Mouse (Mus musculus) ovary, postnatal 36 days (tissue): ENCODE results near the gene Pcbd1.

ENCODE experiments used
- DNase-seq: peaks from one replicate; pipeline ENCODE4 v3.0.0; 2022; ENCODE audit warnings: low spot score, mixed read lengths

The Pcbd1 gene

GRCm38 (mm10) chr10:61089170-61090142 lies at the start of gene Pcbd1:
Gene Pcbd1 (plus strand): TSS chr10:61089331.
- peak; percentile 61 for DNase-seq

- DNase-seq, result no peak
Measured at GRCm38 (mm10) chr10:61039657-61040056, 49.5 kb upstream of the Pcbd1 start.

DNA sequence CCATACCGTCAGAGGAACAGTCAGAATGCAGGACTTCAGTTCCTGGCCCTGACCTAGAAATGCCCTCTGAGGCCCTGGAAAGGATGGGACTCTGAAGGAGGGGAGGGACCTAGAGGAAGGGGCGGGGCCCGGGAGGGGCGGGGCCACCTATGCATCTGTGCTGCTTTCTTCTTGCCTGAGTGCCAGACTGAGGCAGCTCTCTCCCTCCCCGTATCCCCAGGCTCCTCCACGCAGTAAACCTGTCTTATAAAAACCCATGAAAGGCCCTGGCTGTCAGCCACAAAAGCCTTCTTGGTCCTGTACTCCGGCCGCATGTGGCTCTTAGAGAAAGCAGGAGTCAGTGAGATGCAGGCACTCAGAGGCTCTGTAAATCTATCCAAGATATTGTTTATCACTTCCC lies 44.0 kb upstream of the Pcbd1 start:
- no peak for DNase-seq

- peak; percentile 45 for DNase-seq
Measured at GRCm38 (mm10) chr10:61051993-61052613, 37.0 kb upstream of the Pcbd1 start.

DNA sequence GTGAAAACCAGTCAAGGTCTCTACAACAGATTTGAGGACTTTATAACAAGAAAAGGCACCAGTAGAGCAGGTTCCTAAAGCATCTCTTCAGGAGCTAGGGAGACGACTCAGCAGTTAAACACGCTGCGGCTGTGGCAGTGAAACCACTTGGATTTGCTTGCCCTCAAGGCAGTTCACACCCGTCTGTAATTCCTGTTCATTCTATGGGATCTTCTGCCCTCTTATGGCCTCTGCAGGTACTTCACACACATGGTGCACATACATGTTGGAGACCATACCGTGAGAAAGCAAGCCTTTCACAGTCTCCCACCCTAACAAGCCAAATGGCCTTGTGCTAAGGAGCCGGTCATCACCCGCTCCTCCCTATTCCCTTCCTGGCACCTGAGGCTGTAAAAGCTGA lies 32.5 kb upstream of the Pcbd1 start:
- DNase-seq, result no peak

DNA sequence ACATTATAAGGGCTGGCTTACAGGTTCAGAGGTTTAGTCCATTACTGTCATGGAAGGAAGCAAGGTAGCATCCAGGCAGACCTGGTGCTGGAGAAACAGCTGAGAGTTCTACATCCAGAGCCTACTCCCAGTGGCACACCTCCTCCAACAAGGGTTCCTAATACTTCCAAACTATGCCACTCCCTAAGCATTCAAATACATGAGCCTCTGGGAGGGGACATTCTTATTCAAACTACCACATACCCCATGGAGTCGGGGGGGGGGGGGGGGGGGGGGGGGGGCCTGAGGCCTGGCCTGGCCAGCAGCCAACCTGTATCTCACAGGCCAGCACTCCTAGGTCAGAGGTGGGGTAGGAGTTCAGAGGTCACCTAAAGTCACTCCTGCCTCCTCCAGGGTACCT lies 30.0 kb upstream of the Pcbd1 start:
- DNase-seq, result no peak

DNA sequence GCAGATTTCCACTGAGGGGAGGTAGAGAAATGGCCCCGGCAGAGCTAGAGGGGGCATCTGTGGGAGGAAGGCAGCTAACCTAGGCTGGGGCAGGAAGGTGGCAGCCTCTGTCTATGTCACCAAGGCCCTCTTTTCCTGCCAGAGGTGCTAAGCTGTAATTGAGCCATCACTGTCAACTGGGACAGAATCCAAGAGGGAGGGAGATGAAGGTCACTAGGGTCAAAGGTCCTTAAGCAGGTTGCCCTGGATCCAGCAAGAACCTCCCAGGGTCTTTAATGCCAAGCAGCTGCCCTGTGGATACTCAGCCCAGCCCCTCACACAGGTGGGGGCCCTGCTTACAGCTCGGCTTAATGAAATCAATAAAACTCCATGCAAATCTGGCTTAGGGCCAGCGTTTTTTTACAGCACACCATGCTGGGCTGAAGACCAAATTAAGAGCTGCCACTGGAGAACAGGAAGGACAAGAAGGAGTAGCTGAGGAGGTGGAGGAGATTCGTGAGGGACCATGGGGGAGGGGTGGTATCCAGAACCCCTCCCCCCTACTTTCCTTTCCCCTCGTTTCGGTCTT lies 29.5 kb upstream of the Pcbd1 start:
- no peak for DNase-seq

GRCm38 (mm10) chr10:61063271-61063864 lies 25.8 kb upstream of the Pcbd1 start:
- no peak for DNase-seq

DNA sequence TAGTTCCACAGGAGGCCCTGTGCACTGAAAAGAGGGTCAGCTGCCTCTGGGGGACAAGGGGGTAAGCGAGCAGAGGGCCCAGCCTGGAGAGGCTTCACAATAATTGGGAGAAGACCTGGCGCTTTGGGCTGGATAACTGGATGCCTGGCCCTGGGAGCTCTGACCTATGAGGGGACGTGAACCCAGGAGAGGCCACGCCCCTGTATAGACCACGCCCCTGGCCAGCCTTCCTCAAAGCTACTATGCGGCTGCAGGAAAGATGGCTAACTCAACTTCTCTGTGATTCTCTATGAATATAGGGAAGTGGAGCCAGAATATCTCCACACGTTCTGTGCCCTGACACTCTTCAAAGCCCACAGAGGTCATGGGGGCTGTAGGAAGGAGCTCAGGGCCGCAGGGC lies 24.5 kb upstream of the Pcbd1 start:
- no peak for DNase-seq

- DNase-seq, result no peak
Measured at GRCm38 (mm10) chr10:61065287-61066005, 23.7 kb upstream of the Pcbd1 start.

- no peak for DNase-seq
Measured at GRCm38 (mm10) chr10:61068436-61069192, 20.5 kb upstream of the Pcbd1 start.

- DNase-seq, result no peak
Measured at GRCm38 (mm10) chr10:61069248-61069647, 19.9 kb upstream of the Pcbd1 start.

DNA sequence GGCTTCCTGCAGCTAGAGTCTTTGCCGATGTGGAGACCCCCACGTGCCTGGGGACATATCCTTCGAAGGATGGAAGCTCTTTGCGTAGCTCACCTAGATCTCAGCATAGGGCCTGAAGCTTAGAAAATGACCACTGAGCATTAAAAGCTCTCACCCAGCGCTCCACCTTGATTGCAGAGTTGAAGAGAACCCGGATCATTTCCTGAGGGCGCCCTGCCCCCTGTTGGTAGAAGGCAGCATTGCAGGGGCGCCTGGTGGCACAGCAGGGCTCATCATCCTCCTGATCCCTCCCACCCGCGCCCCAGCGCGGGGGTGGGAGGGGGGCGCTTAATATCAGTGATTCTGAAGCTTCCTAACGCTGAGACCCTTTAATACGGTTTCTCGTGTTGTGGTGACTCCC lies 16.8 kb upstream of the Pcbd1 start:
- DNase-seq, result peak; percentile 57

DNA sequence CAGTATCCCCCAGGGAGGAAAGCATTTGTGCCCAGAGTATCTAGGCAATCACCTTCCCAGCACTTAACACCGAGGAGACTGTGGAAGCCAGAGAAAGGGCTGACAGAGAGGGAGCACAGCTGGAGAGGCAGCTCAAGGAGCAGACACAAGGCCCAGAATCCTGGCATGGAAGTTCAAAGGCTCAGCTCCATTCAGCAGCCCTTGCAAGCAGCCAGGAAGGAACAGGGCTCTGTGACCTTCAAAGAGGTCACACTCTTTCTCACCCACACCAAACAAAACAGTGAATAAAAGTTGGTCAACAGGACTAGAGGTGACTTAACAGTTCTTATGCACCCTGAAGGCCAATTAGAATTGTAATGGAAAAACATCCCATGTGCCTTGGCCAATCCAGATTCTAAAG lies 14.5 kb upstream of the Pcbd1 start:
- no peak for DNase-seq

DNA sequence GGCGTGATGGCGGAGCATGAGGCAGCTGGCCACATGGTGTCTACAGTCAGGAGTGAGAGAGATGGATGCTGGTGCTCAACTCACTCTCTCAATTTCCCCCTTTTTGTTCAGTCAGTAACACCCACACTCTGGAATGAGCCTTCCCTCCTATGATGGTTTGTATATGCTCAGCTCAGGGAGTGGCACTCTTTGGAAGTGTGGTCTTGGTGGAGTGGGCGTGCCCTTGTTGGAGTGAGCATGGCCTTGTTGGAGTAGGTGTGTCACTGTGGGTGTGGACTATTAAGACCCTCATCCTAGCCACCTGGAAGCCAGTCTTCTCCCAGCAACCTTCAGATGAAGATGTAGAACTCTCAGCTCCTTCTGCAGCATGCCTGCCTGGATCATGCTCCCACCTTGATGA lies 13.5 kb upstream of the Pcbd1 start:
- DNase-seq, result no peak

- peak; percentile 77 for DNase-seq
Measured at GRCm38 (mm10) chr10:61080227-61080930, 8.8 kb upstream of the Pcbd1 start.

- DNase-seq, result peak; percentile 41
Measured at GRCm38 (mm10) chr10:61080931-61081255, 8.2 kb upstream of the Pcbd1 start.

- no peak for DNase-seq
Measured at GRCm38 (mm10) chr10:61085364-61085763, 3.8 kb upstream of the Pcbd1 start.

- DNase-seq, result no peak
Measured at GRCm38 (mm10) chr10:61086502-61086901, 2.6 kb upstream of the Pcbd1 start.

GRCm38 (mm10) chr10:61088468-61088867 lies 663 bp upstream of the Pcbd1 start:
- DNase-seq, result no peak

GRCm38 (mm10) chr10:61091866-61092265 lies 2.7 kb downstream of the Pcbd1 start:
- DNase-seq, result no peak
